Mouse (Mus musculus): ENCODE measurements around the gene Slc25a17.

DNA sequence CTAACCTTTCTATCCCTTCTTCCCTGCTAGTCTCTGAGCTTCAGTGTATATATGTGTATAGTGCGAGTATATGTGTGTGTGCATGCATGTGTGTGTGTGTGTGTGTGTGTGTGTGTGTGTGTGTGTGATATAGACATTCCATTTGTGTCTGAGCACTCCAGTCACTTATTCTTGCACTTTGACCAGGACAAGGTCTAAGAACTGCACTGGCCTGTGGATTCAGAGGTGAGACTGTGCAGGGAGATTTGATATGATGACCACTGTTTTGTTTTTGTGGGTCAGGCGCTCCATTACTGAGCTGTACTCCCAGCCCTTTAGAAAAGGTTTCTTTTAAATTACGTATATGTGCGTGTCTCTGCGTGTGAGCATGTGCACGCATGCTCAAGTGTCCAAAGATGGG is 54.1 kb downstream of the Slc25a17 start:
- TF ChIP-seq CTCF (IDR thresholded peaks at IDR 0.05; ENCODE audit: extremely low read depth, insufficient read depth, insufficient read length, insufficient replicate concordance) = no peak
- no peak for TF ChIP-seq POLR2A (IDR thresholded peaks at IDR 0.05; ENCODE audit: low read depth, low read length)

Measured in spleen, adult 2 months (tissue).